Mouse (Mus musculus) small intestine, adult 2 months (tissue): ENCODE data around the gene Snhg11. TPM values are rescaled to one million over a fixed set of nuclear protein-coding genes. Genes with fewer than 3 reads are reported as not detected.

Source experiments
- H3K27ac ChIP-seq: fragments of 200-500 bp; 2 replicates; pipeline ENCODE4 v1.5.1; 2012; ENCODE audit warnings: low read depth, low read length, control low read depth, inconsistent platforms; ENCODE audit not compliant: insufficient read depth
- H3K27me3 ChIP-seq: fragments of 200-500 bp; 2 replicates; pipeline ENCODE4 v1.6.1; 2012; ENCODE audit warnings: mild to moderate bottlenecking, moderate library complexity, low read length, inconsistent platforms; ENCODE audit not compliant: control insufficient read depth, insufficient read depth
- H3K36me3 ChIP-seq: fragments of 200-500 bp; 2 replicates; pipeline ENCODE4 v1.6.1; 2012; ENCODE audit warnings: mild to moderate bottlenecking, low read length, control low read depth, inconsistent platforms; ENCODE audit not compliant: control insufficient read depth, insufficient read depth
- H3K4me1 ChIP-seq: fragments of 200-500 bp; 2 replicates; pipeline ENCODE4 v1.6.1; 2012; ENCODE audit warnings: low read length, inconsistent platforms, mixed read lengths; ENCODE audit not compliant: control insufficient read depth, insufficient read depth, insufficient read length
- H3K4me3 ChIP-seq: fragments of 200-500 bp; 2 replicates; pipeline ENCODE4 v1.5.1; 2012; ENCODE audit warnings: low read depth, mild to moderate bottlenecking, control low read depth, inconsistent platforms, low read length, moderate library complexity
- CTCF ChIP-seq: fragments of 200-500 bp; IDR thresholded peaks from 2 replicates; pipeline ENCODE4 v1.5.1; 2012; ENCODE audit warnings: low read depth, mild to moderate bottlenecking, control low read depth, inconsistent platforms, low read length, moderate library complexity, mixed read lengths; ENCODE audit not compliant: insufficient replicate concordance, insufficient read length; ENCODE audit errors: extremely low read depth
- POLR2A ChIP-seq: fragments of 200-500 bp; IDR thresholded peaks from 2 replicates; pipeline ENCODE4 v1.6.1; 2012; ENCODE audit warnings: low read depth, mild to moderate bottlenecking, control low read depth, inconsistent platforms, low read length, moderate library complexity
- WGBS: fragments of 180-500 bp; shearing (Covaris S2); methylation state at CpG from one replicate; pipeline ENCODE4 v1.1.7; 2018; 5-methylcytosine and 5-hydroxymethylcytosine counted together
- polyA plus RNA-seq: library from polyadenylated mRNA; depleted of rRNA; stranded (reverse); fragments of >200 nt; gene quantifications from 2 replicates; pipeline ENCODE4 v1.2.3, GENCODE M21; 2012

Snhg11 gene
- polyA plus RNA-seq, 1 experiment, result 1.4 TPM

- 0 out of 2 replicates have a peak, but pooled peaks cover 2% of the 10 kb centered on the region for H3K4me1 ChIP-seq
- no peaks in the 10 kb centered on the region for H3K36me3 ChIP-seq
- H3K27me3 ChIP-seq, result no peaks in the 10 kb centered on the region
- no peak overlapping the region for H3K4me3 ChIP-seq
- TF ChIP-seq CTCF, result no peak
- TF ChIP-seq POLR2A, result no peak
- whole genome bisulfite sequencing, result 33% methylated on average over 5 of the region's 5 CpGs
- no peak overlapping the region for H3K27ac ChIP-seq
Measured at GRCm38 (mm10) chr2:158370173-158370550, 5.3 kb upstream of the Snhg11 start.

GRCm38 (mm10) chr2:158373061-158373460 lies 2.4 kb upstream of the Snhg11 start:
- peaks cover 9% of the 10 kb centered on the region for H3K27me3 ChIP-seq
- no peaks in the 10 kb centered on the region for H3K36me3 ChIP-seq
- no peak overlapping the region for H3K4me3 ChIP-seq
- TF ChIP-seq POLR2A (no peak), CTCF (no peak)
- peaks cover 2% of the 10 kb centered on the region; the same call in 1 of the 2 replicates for H3K4me1 ChIP-seq
- no peak overlapping the region for H3K27ac ChIP-seq
- 29% methylated on average over 5 of the region's 5 CpGs for WGBS

GRCm38 (mm10) chr2:158373516-158373915 lies 1.9 kb upstream of the Snhg11 start:
- H3K36me3 ChIP-seq, result no peaks in the 10 kb centered on the region
- peaks cover 2% of the 10 kb centered on the region; the same call in 1 of the 2 replicates for H3K4me1 ChIP-seq
- WGBS, result 74% methylated on average over 7 of the region's 7 CpGs
- H3K27ac ChIP-seq, result no peak overlapping the region
- H3K4me3 ChIP-seq, result no peak overlapping the region
- no peak for TF ChIP-seq POLR2A
- no peak for TF ChIP-seq CTCF
- H3K27me3 ChIP-seq, result peaks cover 9% of the 10 kb centered on the region

- H3K27me3 ChIP-seq, result peaks cover 9% of the 10 kb centered on the region
- no peak overlapping the region for H3K4me3 ChIP-seq
- WGBS, result 35% methylated on average over 12 of the region's 12 CpGs
Measured at GRCm38 (mm10) chr2:158376123-158376687, 767 bp downstream of the Snhg11 start.

GRCm38 (mm10) chr2:158376798-158377197 lies 1.4 kb downstream of the Snhg11 start:
- WGBS, result 56% methylated on average over 7 of the region's 7 CpGs
- H3K4me1 ChIP-seq, result no peaks in the 10 kb centered on the region; the same call in 1 of the 2 replicates
- TF ChIP-seq POLR2A, result no peak
- TF ChIP-seq CTCF, result no peak
- H3K4me3 ChIP-seq, result no peak overlapping the region
- H3K27me3 ChIP-seq, result peaks cover 9% of the 10 kb centered on the region
- H3K36me3 ChIP-seq, result no peaks in the 10 kb centered on the region
- H3K27ac ChIP-seq, result no peak overlapping the region

More at GRCm38 (mm10) chr2:158376123-158376687, 767 bp downstream of the Snhg11 start:
- TF ChIP-seq CTCF (no peak), POLR2A (no peak)
- Histone ChIP-seq H3K4me1 (no peaks in the 10 kb centered on the region; the same call in 1 of the 2 replicates), H3K36me3 (no peaks in the 10 kb centered on the region), H3K27ac (no peak overlapping the region)

- Histone ChIP-seq H3K4me3 (no peak overlapping the region), H3K36me3 (no peaks in the 10 kb centered on the region), H3K27ac (no peak overlapping the region), H3K27me3 (peaks cover 9% of the 10 kb centered on the region), H3K4me1 (no peaks in the 10 kb centered on the region; the same call in 1 of the 2 replicates)
- 92% methylated on average over 1 of the region's 1 CpGs for WGBS
- TF ChIP-seq CTCF (no peak), POLR2A (no peak)
Measured at GRCm38 (mm10) chr2:158377811-158378210, 2.4 kb downstream of the Snhg11 start.

GRCm38 (mm10) chr2:158379354-158380078 lies 4.1 kb downstream of the Snhg11 start:
- WGBS, result 49% methylated on average over 13 of the region's 13 CpGs
- Histone ChIP-seq H3K27me3 (peaks cover 9% of the 10 kb centered on the region), H3K4me3 (no peak overlapping the region), H3K4me1 (no peaks in the 10 kb centered on the region; the same call in 1 of the 2 replicates), H3K36me3 (no peaks in the 10 kb centered on the region), H3K27ac (no peak overlapping the region)
- no peak for TF ChIP-seq POLR2A
- TF ChIP-seq CTCF, result peak; percentile 64; the same call in 1 of the 2 replicates
